Mouse (Mus musculus) embryonic stem cell, embryonic (primary cell): ENCODE results near the gene Odr4.

Experiments used
- CTCF ChIA-PET, 4 experiments: fragments of 300-600 bp in 2 of 4; fragments of 350-600 bp in 2 of 4; sonication (Branson Sonifier 250); formaldehyde crosslinking; loops; one replicate each; lab custom pipeline; 2022; ENCODE audit warnings: inconsistent platforms in 2 of 4; lab: Charles Lee
- POLR2A ChIA-PET, 4 experiments: fragments of 300-600 bp in 2 of 4; fragments of 350-600 bp in 2 of 4; sonication (Branson Sonifier 250); formaldehyde crosslinking; loops; one replicate each; lab custom pipeline; 2022; ENCODE audit warnings: antibody characterized with exemption in 4 of 4, inconsistent platforms in 1 of 4; lab: Charles Lee

Gene Odr4

GRCm38 (mm10) chr1:150392638-150393487 is at the start of gene Odr4, which contains the start of gene Tpr:
Gene Odr4, minus strand, starts transcription at chr1:150393080.
Gene Tpr, plus strand, starts transcription at chr1:150392838.
- CTCF ChIA-PET: interaction anchor here (0.6 to 1.4 kb wide), 7 partner anchors 14 to 601 kb away, joined by 3 to 5 read pairs (median 3); partner anchors contain the start of gene Hmcn1 (in 1 of the 4)
- POLR2A ChIA-PET: interaction anchor here in 3 of 4 experiments (0.6 to 2.8 kb wide), 63 partner anchors 8 to 1036 kb away, joined by 3 to 25 read pairs (median 5); partner anchors contain the start of gene Hmcn1 (in 1 of the 3)

- POLR2A ChIA-PET: interaction anchor here in 3 of 4 experiments (0.6 to 1.7 kb wide), 9 partner anchors 10 to 49 kb away, joined by 3 to 9 read pairs (median 4); partner anchors contain the start of genes Odr4 (in 1 of the 3) and Tpr (in 1 of the 3)
- CTCF ChIA-PET: no interaction called here
Measured at GRCm38 (mm10) chr1:150441731-150442130, 48.9 kb upstream of the Odr4 start.

- CTCF ChIA-PET: interaction anchor here in 1 of 4 experiments (1.1 kb wide), 1 partner anchor 10 kb away, joined by 3 read pairs; no protein-coding TSS in a partner anchor
- POLR2A ChIA-PET: interaction anchor here in 1 of 4 experiments (1.1 to 2.5 kb wide), 5 partner anchors 13 to 46 kb away, joined by 3 to 9 read pairs (median 4); partner anchors contain the start of genes Odr4 and Tpr
Measured at GRCm38 (mm10) chr1:150438641-150439040, 45.8 kb upstream of the Odr4 start.

- CTCF ChIA-PET: no interaction called here
- POLR2A ChIA-PET: interaction anchor here in 2 of 4 experiments (1.1 to 4.8 kb wide), 16 partner anchors 8 to 33 kb away, joined by 3 to 27 read pairs (median 8); partner anchors contain the start of genes Odr4 (in 2 of the 2) and Tpr (in 2 of the 2)
Measured at GRCm38 (mm10) chr1:150426216-150426615, 33.3 kb upstream of the Odr4 start.

- ChIA-PET POLR2A (interaction anchor here in 3 of 4 experiments (0.9 to 4.8 kb wide), 20 partner anchors 8 to 33 kb away, joined by 3 to 27 read pairs (median 7); partner anchors contain the start of genes Odr4 (in 3 of the 3) and Tpr (in 3 of the 3)), CTCF (no interaction called here)
Measured at GRCm38 (mm10) chr1:150425665-150426064, 32.8 kb upstream of the Odr4 start.

- ChIA-PET CTCF (no interaction called here), POLR2A (interaction anchor here in 1 of 4 experiments (0.9 to 4.7 kb wide), 5 partner anchors 9 to 25 kb away, joined by 3 to 27 read pairs (median 8); partner anchors contain the start of genes Odr4 and Tpr)
Measured at GRCm38 (mm10) chr1:150418426-150418825, 25.5 kb upstream of the Odr4 start.

GRCm38 (mm10) chr1:150416006-150416405 is 23.1 kb upstream of the Odr4 start:
- ChIA-PET CTCF (no interaction called here), POLR2A (interaction anchor here in 3 of 4 experiments (1.4 to 4.7 kb wide), 7 partner anchors 9 to 24 kb away, joined by 3 to 27 read pairs (median 8); partner anchors contain the start of genes Tpr (in 2 of the 3) and Odr4 (in 1 of the 3))

- ChIA-PET CTCF (interaction anchor here in 1 of 4 experiments (0.7 kb wide), 1 partner anchor 17 kb away, joined by 3 read pairs; the partner anchor contains the start of genes Odr4 and Tpr), POLR2A (interaction anchor here (0.6 to 7.3 kb wide), 14 partner anchors 8 to 32 kb away, joined by 3 to 45 read pairs (median 4); partner anchors contain the start of genes Odr4 (in 3 of the 4) and Tpr (in 3 of the 4))
Measured at GRCm38 (mm10) chr1:150409996-150410395, 17.1 kb upstream of the Odr4 start.

- POLR2A ChIA-PET: interaction anchor here (0.6 to 7.3 kb wide), 14 partner anchors 9 to 35 kb away, joined by 3 to 45 read pairs (median 4); partner anchors contain the start of genes Odr4 (in 3 of the 4) and Tpr (in 3 of the 4)
- CTCF ChIA-PET: interaction anchor here in 1 of 4 experiments (1.1 kb wide), 1 partner anchor 15 kb away, joined by 4 read pairs; the partner anchor contains the start of genes Odr4 and Tpr
Measured at GRCm38 (mm10) chr1:150407285-150407684, 14.4 kb upstream of the Odr4 start.

- CTCF ChIA-PET: no interaction called here
- POLR2A ChIA-PET: interaction anchor here in 3 of 4 experiments (1.0 to 7.3 kb wide), 10 partner anchors 8 to 30 kb away, joined by 3 to 45 read pairs (median 6); partner anchors contain the start of genes Odr4 (in 3 of the 3) and Tpr (in 2 of the 3)
Measured at GRCm38 (mm10) chr1:150404555-150404954, 11.7 kb upstream of the Odr4 start.

GRCm38 (mm10) chr1:150403914-150404313 is 11.0 kb upstream of the Odr4 start:
- CTCF ChIA-PET: no interaction called here
- POLR2A ChIA-PET: interaction anchor here in 3 of 4 experiments (1.0 to 3.9 kb wide), 8 partner anchors 9 to 21 kb away, joined by 3 to 27 read pairs (median 6); partner anchors contain the start of genes Odr4 (in 3 of the 3) and Tpr (in 2 of the 3)

GRCm38 (mm10) chr1:150396001-150396400 is 3.1 kb upstream of the Odr4 start:
- POLR2A ChIA-PET: interaction anchor here in 2 of 4 experiments (0.9 to 4.4 kb wide), 20 partner anchors 8 to 101 kb away, joined by 3 to 45 read pairs (median 3); no protein-coding TSS in a partner anchor
- CTCF ChIA-PET: no interaction called here

GRCm38 (mm10) chr1:150393488-150393852 is 590 bp upstream of the Odr4 start:
- CTCF ChIA-PET: interaction anchor here in 3 of 4 experiments (0.7 to 1.4 kb wide), 3 partner anchors 16 to 600 kb away, joined by 3 read pairs; partner anchors contain the start of gene Hmcn1 (in 1 of the 3)
- POLR2A ChIA-PET: interaction anchor here in 3 of 4 experiments (0.7 to 2.8 kb wide), 43 partner anchors 8 to 600 kb away, joined by 3 to 25 read pairs (median 6); partner anchors contain the start of gene Hmcn1 (in 1 of the 3)

- ChIA-PET POLR2A (interaction anchor here in 3 of 4 experiments (0.6 to 2.8 kb wide), 48 partner anchors 8 to 1037 kb away, joined by 3 to 25 read pairs (median 6); no protein-coding TSS in a partner anchor), CTCF (interaction anchor here (0.6 to 1.4 kb wide), 5 partner anchors 15 to 602 kb away, joined by 3 to 5 read pairs (median 3); partner anchors contain the start of gene Hmcn1 (in 1 of the 4))
Measured at GRCm38 (mm10) chr1:150391931-150392637, 796 bp downstream of the Odr4 start.

- ChIA-PET CTCF (no interaction called here), POLR2A (interaction anchor here in 1 of 4 experiments (0.7 kb wide), 1 partner anchor 11 kb away, joined by 3 read pairs; no protein-coding TSS in a partner anchor)
Measured at GRCm38 (mm10) chr1:150389390-150390129, 3.3 kb downstream of the Odr4 start.

- CTCF ChIA-PET: no interaction called here
- POLR2A ChIA-PET: interaction anchor here in 1 of 4 experiments (0.6 kb wide), 1 partner anchor 121 kb away, joined by 4 read pairs; no protein-coding TSS in a partner anchor
Measured at GRCm38 (mm10) chr1:150387572-150387971, 5.3 kb downstream of the Odr4 start.
